Mouse (Mus musculus): Measurements from ENCODE around the gene Mff. TPM values are rescaled to one million over a fixed set of nuclear protein-coding genes. Genes with fewer than 3 reads are reported as not detected.

The Mff gene
- polyA plus RNA-seq, 1 experiment = 30.8 TPM

Other genes with a start within 250 kb of the Mff start
- 0.05 and 0.12 TPM in 2 replicates for gene Col4a4, start 138.0 kb upstream of the Mff start, polyA plus RNA-seq (2012; rRNA removed)
- gene Col4a3, start 138.0 kb upstream of the Mff start, polyA plus RNA-seq (2012; rRNA removed) = 0.06 and 0.74 TPM in 2 replicates
- gene Tm4sf20, start 43.6 kb downstream of the Mff start, polyA plus RNA-seq (2012; rRNA removed) = 281 and 316 TPM in 2 replicates
- gene Gm47791, start 46.4 kb downstream of the Mff start, polyA plus RNA-seq (2012; rRNA removed) = not detected in 2 replicates
- gene Agfg1, start 114.6 kb downstream of the Mff start, polyA plus RNA-seq (2012; rRNA removed) = 35.2 and 46.2 TPM in 2 replicates
- gene A030005L19Rik, start 188.4 kb downstream of the Mff start, polyA plus RNA-seq (2012; rRNA removed) = 0.74 and 1.2 TPM in 2 replicates
- gene A030014E15Rik, start 200.0 kb downstream of the Mff start, polyA plus RNA-seq (2012; rRNA removed) = not detected in 2 replicates
- gene Gm6217, start 206.5 kb downstream of the Mff start, polyA plus RNA-seq (2012; rRNA removed) = not detected in 2 replicates
- not detected in 2 replicates for gene A030003K21Rik, start 218.5 kb downstream of the Mff start, polyA plus RNA-seq (2012; rRNA removed)
- not detected in 2 replicates for gene Gm7544, start 231.1 kb downstream of the Mff start, polyA plus RNA-seq (2012; rRNA removed)
- gene Gm47955, start 235.4 kb downstream of the Mff start, polyA plus RNA-seq (2012; rRNA removed) = not detected in 2 replicates

All from large intestine, adult 2 months (tissue).